Mouse (Mus musculus) CH12.LX (cell line): ENCODE data around the gene Tspan3. TPM values are rescaled to one million over a fixed set of nuclear protein-coding genes. Genes with fewer than 3 reads are reported as not detected.

ENCODE experiments used
- DNase-seq: peaks from one replicate; pipeline ENCODE4 v3.0.0-alpha.2; 2013; ENCODE audit errors: extremely low read depth
- H3K27ac ChIP-seq: 2 replicates; pipeline ENCODE4 v1.5.1; 2012; ENCODE audit warnings: low read depth, mild to moderate bottlenecking, control low read depth, moderate library complexity; ENCODE audit not compliant: insufficient read depth
- H3K27me3 ChIP-seq: replicated peaks from 2 replicates; pipeline ENCODE3; 2012; ENCODE audit warnings: inconsistent platforms
- H3K36me3 ChIP-seq, 2 experiments: replicated peaks in 1 of 2; 2 replicates each; pipeline versions ENCODE3 to v1.6.1; 2012; ENCODE audit warnings: inconsistent platforms in 1 of 2, low read length in 1 of 2, mild to moderate bottlenecking in 1 of 2, mixed read lengths in 1 of 2, moderate library complexity in 1 of 2; ENCODE audit not compliant: control insufficient read depth in 1 of 2, insufficient read depth in 1 of 2
- H3K4me1 ChIP-seq, 2 experiments: 2 replicates each; pipeline ENCODE4 v1.6.1; 2012; ENCODE audit warnings: inconsistent platforms in 1 of 2, moderate library complexity in 1 of 2; ENCODE audit not compliant: insufficient read depth in 2 of 2, control insufficient read depth in 1 of 2
- H3K4me2 ChIP-seq: 2 replicates; pipeline ENCODE4 v1.6.1; 2012; ENCODE audit warnings: low read depth, mild to moderate bottlenecking, control low read depth; ENCODE audit not compliant: poor library complexity, insufficient read depth, severe bottlenecking
- H3K4me3 ChIP-seq, 3 experiments: fragments of 150-350 bp in 1 of 3; sonication (generic) in 1 of 3; replicated peaks in 1 of 3; 2 replicates each; pipeline versions ENCODE3 to v1.5.1; 2011 to 2012; ENCODE audit warnings: low read depth in 2 of 3, low read length in 2 of 3, mild to moderate bottlenecking in 2 of 3, moderate library complexity in 2 of 3, control low read depth in 1 of 3, improper control_type of control experiment in 1 of 3, inconsistent platforms in 1 of 3, mixed read lengths in 1 of 3; ENCODE audit not compliant: poor library complexity in 1 of 3
- H3K79me2 ChIP-seq: replicated peaks from 2 replicates; pipeline ENCODE4 v1.6.1; 2012; ENCODE audit warnings: mild to moderate bottlenecking, moderate library complexity; ENCODE audit not compliant: control insufficient read depth, poor library complexity, insufficient read depth, severe bottlenecking; ENCODE audit errors: extremely low read depth
- H3K9ac ChIP-seq: 2 replicates; pipeline ENCODE4 v1.6.1; 2012; ENCODE audit warnings: low read depth, mild to moderate bottlenecking, control low read depth, moderate library complexity; ENCODE audit not compliant: insufficient read depth
- H3K9me3 ChIP-seq: replicated peaks from 2 replicates; pipeline ENCODE3; 2012; ENCODE audit warnings: low read length, inconsistent platforms, mixed read lengths
- BHLHE40 ChIP-seq: IDR thresholded peaks from 2 replicates; pipeline ENCODE4 v1.6.1; 2011; ENCODE audit warnings: mild to moderate bottlenecking, low read depth, low read length, improper control_type of control experiment
- CHD1 ChIP-seq: IDR thresholded peaks from 2 replicates; pipeline ENCODE4 v1.6.1; 2012; ENCODE audit warnings: low read depth, low read length, improper control_type of control experiment, inconsistent platforms
- CHD2 ChIP-seq: IDR thresholded peaks from 2 replicates; pipeline ENCODE4 v1.6.1; 2011; ENCODE audit warnings: low read length, improper control_type of control experiment
- E2F4 ChIP-seq: IDR thresholded peaks from 2 replicates; pipeline ENCODE4 v1.6.1; 2011; ENCODE audit warnings: low read depth, low read length, improper control_type of control experiment; ENCODE audit not compliant: insufficient replicate concordance
- ELF1 ChIP-seq: IDR thresholded peaks from 2 replicates; pipeline ENCODE4 v1.6.1; 2014; ENCODE audit warnings: low read depth, mild to moderate bottlenecking, inconsistent platforms, low read length, improper control_type of control experiment
- MAFK ChIP-seq: IDR thresholded peaks from 2 replicates; pipeline ENCODE4 v1.6.1; 2011; ENCODE audit warnings: low read length, improper control_type of control experiment; ENCODE audit not compliant: insufficient replicate concordance
- MAZ ChIP-seq: IDR thresholded peaks from 2 replicates; pipeline ENCODE4 v1.6.1; 2012; ENCODE audit warnings: low read depth, mild to moderate bottlenecking, inconsistent platforms, low read length, improper control_type of control experiment, moderate library complexity
- MXI1 ChIP-seq: IDR thresholded peaks from 2 replicates; pipeline ENCODE4 v1.6.1; 2011; ENCODE audit warnings: mild to moderate bottlenecking, low read depth, low read length, improper control_type of control experiment
- MYC ChIP-seq: IDR thresholded peaks from 2 replicates; pipeline ENCODE4 v1.6.1; 2011; ENCODE audit warnings: low read depth, mild to moderate bottlenecking, improper control_type of control experiment, low read length
- NELFE ChIP-seq: IDR thresholded peaks from 2 replicates; pipeline ENCODE4 v1.6.1; 2011; ENCODE audit warnings: low read depth, low read length, improper control_type of control experiment
- NRF1 ChIP-seq: IDR thresholded peaks from 2 replicates; pipeline ENCODE4 v1.6.1; 2014; ENCODE audit warnings: low read depth, mild to moderate bottlenecking, inconsistent platforms, low read length, improper control_type of control experiment, moderate library complexity
- POLR2A ChIP-seq: IDR thresholded peaks from 2 replicates; pipeline ENCODE4 v1.6.1; 2011; ENCODE audit warnings: low read depth, mild to moderate bottlenecking, improper control_type of control experiment, low read length
- RCOR1 ChIP-seq: conservative IDR thresholded peaks from 2 replicates; pipeline ENCODE4 v1.6.1; 2012; ENCODE audit warnings: low read depth, mild to moderate bottlenecking, inconsistent platforms, low read length, improper control_type of control experiment
- SIN3A ChIP-seq: IDR thresholded peaks from 2 replicates; pipeline ENCODE4 v1.6.1; 2012; ENCODE audit warnings: low read length, improper control_type of control experiment, inconsistent platforms
- SMC3 ChIP-seq: IDR thresholded peaks from 2 replicates; pipeline ENCODE4 v1.6.1; 2011; ENCODE audit warnings: low read depth, low read length, improper control_type of control experiment
- TBP ChIP-seq: conservative IDR thresholded peaks from 2 replicates; pipeline ENCODE4 v1.6.1; 2011; ENCODE audit warnings: low read depth, low read length, improper control_type of control experiment
- TCF12 ChIP-seq: IDR thresholded peaks from 2 replicates; pipeline ENCODE4 v1.6.1; 2014; ENCODE audit warnings: low read depth, mild to moderate bottlenecking, inconsistent platforms, low read length, improper control_type of control experiment
- USF1 ChIP-seq: IDR thresholded peaks from 2 replicates; pipeline ENCODE4 v1.6.1; 2014; ENCODE audit warnings: low read depth, mild to moderate bottlenecking, inconsistent platforms, low read length, improper control_type of control experiment
- ZC3H11A ChIP-seq: IDR thresholded peaks from 2 replicates; pipeline ENCODE4 v1.6.1; 2012; ENCODE audit warnings: low read depth, mild to moderate bottlenecking, inconsistent platforms, low read length, improper control_type of control experiment
- ZKSCAN1 ChIP-seq: IDR thresholded peaks from 2 replicates; pipeline ENCODE4 v1.6.1; 2012; ENCODE audit warnings: low read depth, inconsistent platforms, low read length, improper control_type of control experiment, borderline replicate concordance
- ZMIZ1 ChIP-seq: IDR thresholded peaks from 2 replicates; pipeline ENCODE4 v1.6.1; 2012; ENCODE audit warnings: low read depth, mild to moderate bottlenecking, inconsistent platforms, low read length, improper control_type of control experiment
- dilution Hi-C: fragments of 300-500 bp; cut with MboI; formaldehyde crosslinking; loops from 2 replicates; pipeline ENCODE4 v1.14.3; 2020; ENCODE audit warnings: low sequenced_read_pairs; ENCODE audit not compliant: extremely low pct_unique_long_range_greater_than_20kb, extremely low pct_ligation_motif_present
- in situ Hi-C: fragments of 300-500 bp; cut with MboI; formaldehyde crosslinking; loops from 3 replicates; pipeline ENCODE4 v1.14.3; 2019; ENCODE audit warnings: low sequenced_read_pairs, low pct_ligation_motif_present, low pct_unique_long_range_greater_than_20kb, mixed read lengths
- polyA plus RNA-seq: library from polyadenylated mRNA; unstranded; fragments of >175 nt; gene quantifications from 2 replicates; pipeline ENCODE4 v1.2.1, GENCODE M21; 2012; ENCODE audit warnings: low read depth; ENCODE audit not compliant: insufficient read length
- total RNA-seq, 2 experiments: library from RNA; depleted of rRNA; stranded (reverse); fragments of 300-350 nt in 1 of 2; fragments of >200 nt in 1 of 2; gene quantifications; 2 replicates each; pipeline ENCODE4 v1.2.3; 2012 to 2014

Gene Tspan3
- total and polyA plus RNA-seq, 3 experiments = 34.5 to 85.9 (median 60.4) TPM

GRCm38 (mm10) chr9:56205336-56205735 is 40.1 kb upstream of the Tspan3 start:
- no peak for TF ChIP-seq POLR2A
- TF ChIP-seq ELF1 = no peak
- no peak for TF ChIP-seq SMC3
- TF ChIP-seq MAZ = no peak
- TF ChIP-seq TCF12 = no peak
- TF ChIP-seq TBP = no peak
- TF ChIP-seq NELFE = no peak
- TF ChIP-seq ZKSCAN1 = no peak
- no peak for TF ChIP-seq MYC
- no peak for TF ChIP-seq E2F4
- no peak for TF ChIP-seq NRF1
- TF ChIP-seq ZMIZ1 = no peak
- no peak for TF ChIP-seq CHD1
- TF ChIP-seq ZC3H11A = no peak
- no peak for TF ChIP-seq RCOR1
- no peak for TF ChIP-seq USF1
- no peak for DNase-seq
- H3K9me3 ChIP-seq = no peaks in the 10 kb centered on the region
- no peak overlapping the region for H3K4me3 ChIP-seq
- no peak overlapping the region for H3K4me2 ChIP-seq
- H3K27me3 ChIP-seq = no peaks in the 10 kb centered on the region
- dilution Hi-C loops = no loop called here
- no peak overlapping the region for H3K27ac ChIP-seq
- no peaks in the 10 kb centered on the region for H3K79me2 ChIP-seq
- in situ Hi-C loops = loop anchor here (10.0 kb wide), 1 partner anchor 299 kb away; no protein-coding TSS in a partner anchor
- H3K9ac ChIP-seq = no peak overlapping the region
- peaks cover 10 to 36% of the 10 kb centered on the region in 2 experiments for H3K4me1 ChIP-seq
- peaks cover 19 to 46% of the 10 kb centered on the region in 2 experiments for H3K36me3 ChIP-seq

GRCm38 (mm10) chr9:56204316-56204715 is 39.0 kb upstream of the Tspan3 start:
- dilution Hi-C loops = no loop called here
- Histone ChIP-seq H3K79me2 (no peaks in the 10 kb centered on the region), H3K4me2 (no peak overlapping the region), H3K9ac (no peak overlapping the region), H3K4me3 (no peak overlapping the region), H3K4me1 (peaks cover 10 to 37% of the 10 kb centered on the region in 2 experiments), H3K27me3 (no peaks in the 10 kb centered on the region), H3K36me3 (peaks cover 19 to 44% of the 10 kb centered on the region in 2 experiments), H3K27ac (no peak overlapping the region), H3K9me3 (no peaks in the 10 kb centered on the region)
- DNase-seq = no peak
- no peak for TF ChIP-seq SMC3
- TF ChIP-seq MAFK = no peak
- TF ChIP-seq E2F4 = no peak
- TF ChIP-seq CHD1 = no peak
- TF ChIP-seq CHD2 = no peak
- TF ChIP-seq MXI1 = no peak
- no peak for TF ChIP-seq BHLHE40
- no peak for TF ChIP-seq SIN3A
- TF ChIP-seq RCOR1 = no peak
- TF ChIP-seq MYC = no peak
- no peak for TF ChIP-seq TBP
- in situ Hi-C loops = loop anchor here (10.0 kb wide), 1 partner anchor 300 kb away; no protein-coding TSS in a partner anchor
